Mouse (Mus musculus) left cerebral cortex, postnatal 25 days (tissue): ENCODE results near the gene Atp5h. TPM values are rescaled to one million over a fixed set of nuclear protein-coding genes. Genes with fewer than 3 reads are reported as not detected.
A peak's percentile ranks its signal among the peaks of the same experiment; 100 is the strongest.

Experiments
- DNase-seq, 2 experiments: peaks; one replicate each; pipeline ENCODE4 v3.0.0; 2022; ENCODE audit warnings: low spot score in 2 of 2, mixed read lengths in 1 of 2
- intact Hi-C: fragments of 180-260 bp; cut with DNase I; formaldehyde crosslinking; loops from one replicate; pipeline ENCODE4 v1.15.1; 2025
- microRNA-seq, 2 experiments: library from miRNA; unstranded; fragments of <30 nt; microRNA quantifications; one replicate each; pipeline ENCODE4 v1.2.0; 2022
- total RNA-seq, 2 experiments: library from RNA; stranded (reverse); gene quantifications; 2 replicates each; pipeline ENCODE4 v1.2.3; 2021

The Atp5h gene
- total RNA-seq, 2 experiments from 2014 or later, result 447 to 455 TPM

GRCm38 (mm10) chr11:115373805-115374694, 45.7 kb downstream of the Atp5h start:
- intact Hi-C loops, result no loop called here
- peak; percentile 72 to 83 for DNase-seq

- intact Hi-C loops, result no loop called here
- DNase-seq, result no peak
Observed at GRCm38 (mm10) chr11:115372737-115373136, 47.0 kb downstream of the Atp5h start.

GRCm38 (mm10) chr11:115372015-115372414, 47.7 kb downstream of the Atp5h start:
- intact Hi-C loops, result no loop called here
- DNase-seq, result no peak

- intact Hi-C loops, result no loop called here
- DNase-seq, result no peak
Observed at GRCm38 (mm10) chr11:115371354-115371753, 48.4 kb downstream of the Atp5h start.

- intact Hi-C loops, result no loop called here
- DNase-seq, result no peak
Observed at GRCm38 (mm10) chr11:115370368-115370767, 49.4 kb downstream of the Atp5h start.

- peak; percentile 87 to 92 for DNase-seq
- intact Hi-C loops, result no loop called here
Observed at GRCm38 (mm10) chr11:115367395-115367944, 52.3 kb downstream of the Atp5h start, which contains the start of gene Hid1. Hid1 (minus strand) TSS chr11:115367756.

- intact Hi-C loops, result no loop called here
- peak; percentile 66 to 81 for DNase-seq
Observed at GRCm38 (mm10) chr11:115366706-115367394, 52.9 kb downstream of the Atp5h start.

GRCm38 (mm10) chr11:115366039-115366705, 53.6 kb downstream of the Atp5h start:
- DNase-seq, result peak in 1 of 2 experiments; percentile 38

More at GRCm38 (mm10) chr11:115366039-115366705, 53.6 kb downstream of the Atp5h start:
- intact Hi-C loops, result no loop called here

Small RNAs within 50 kb of the gene (microRNA-seq; reads per million reads assigned to microRNA genes)
- 0 reads per million in 2 experiments for gene Mir3968

Other genes starting within 250 kb of the Atp5h start
- gene Tmem104, start 232.5 kb downstream of the Atp5h start, total RNA-seq, result 10 to 100 TPM; 15.8 to 18.2 TPM
- 10 to 100 TPM; 20.1 to 22.3 TPM for gene Nat9, start 232.1 kb downstream of the Atp5h start, total RNA-seq
- gene Grin2c, start 152.7 kb downstream of the Atp5h start, total RNA-seq, result 10 to 100 TPM; 41.0 to 42.0 TPM
- 10 to 100 TPM; 14.5 to 17.4 TPM for gene Fdxr, start 142.9 kb downstream of the Atp5h start, total RNA-seq
- gene Fads6, start 122.3 kb downstream of the Atp5h start, total RNA-seq, result 10 to 100 TPM in 1 of 2 experiments, 1 to 10 TPM in 1; 9.5 to 10.8 TPM
- under 1 TPM; 0.62 to 0.96 TPM for gene Otop2, start 112.8 kb downstream of the Atp5h start, total RNA-seq
- under 1 TPM; 0.18 to 0.28 TPM for gene Ush1g, start 97.9 kb downstream of the Atp5h start, total RNA-seq
- under 1 TPM in 1 of 2 experiments, not detected in 1; 0.14 TPM for gene Otop3, start 85.2 kb downstream of the Atp5h start, total RNA-seq
- gene Hid1, start 52.2 kb downstream of the Atp5h start, total RNA-seq, result 100 to 1,000 TPM; 108 to 111 TPM
- 10 to 100 TPM; 19.8 to 20.9 TPM for gene Cdr2l, start 38.0 kb downstream of the Atp5h start, total RNA-seq
- 100 to 1,000 TPM; 107 to 109 TPM for gene Mrpl58, start 16.2 kb downstream of the Atp5h start, total RNA-seq
- gene Kctd2, start 166 bp upstream of the Atp5h start, total RNA-seq, result 10 to 100 TPM; 70.9 to 72.5 TPM
- not detected for gene Trim80, start 20.6 kb upstream of the Atp5h start, total RNA-seq
- gene Slc16a5, start 42.5 kb upstream of the Atp5h start, total RNA-seq, result not detected
- 10 to 100 TPM; 12.5 to 12.8 TPM for gene Armc7, start 55.7 kb upstream of the Atp5h start, total RNA-seq
- gene Nt5c, start 71.9 kb upstream of the Atp5h start, total RNA-seq, result 10 to 100 TPM; 60.1 to 66.5 TPM
- 100 to 1,000 TPM; 165 to 168 TPM for gene Jpt1, start 94.4 kb upstream of the Atp5h start, total RNA-seq
- gene Sumo2, start 116.3 kb upstream of the Atp5h start, total RNA-seq, result 100 to 1,000 TPM; 298 to 313 TPM
- gene Nup85, start 144.5 kb upstream of the Atp5h start, total RNA-seq, result 10 to 100 TPM; 45.7 to 49.1 TPM
- gene Mrps7, start 184.0 kb upstream of the Atp5h start, total RNA-seq, result 10 to 100 TPM; 52.2 to 56.2 TPM
- gene Gga3, start 184.1 kb upstream of the Atp5h start, total RNA-seq, result 10 to 100 TPM; 76.5 to 88.6 TPM
- gene Mif4gd, start 193.0 kb upstream of the Atp5h start, total RNA-seq, result 10 to 100 TPM; 17.6 to 19.4 TPM
- gene Slc25a19, start 208.3 kb upstream of the Atp5h start, total RNA-seq, result 10 to 100 TPM; 54.3 to 59.3 TPM